ENCODE assay signal across 10 mouse cellular contexts in genomic region chr3:149111529-149112439, GRCm38 (mm10).
DNase-seq lines count a peak whose midpoint lies in the region; ATAC-seq and TF ChIP-seq lines count a peak whose summit lies in the region.
"Had no signal": no experiment of that assay in that cellular context is flagged by ENCODE, and none has a peak within 500 bp of the region (broad histone marks: within the 10 kb centered on the region; RNA-seq: fewer than 3 reads in every experiment).

No protein-coding gene starts in this region.

- WGBS in heart, embryonic 10.5 days, result 21% methylated on average over 19 of the region's 19 CpGs
- 40% methylated on average over 19 of the region's 19 CpGs for WGBS in intestine, postnatal 0 days

- in situ Hi-C loops in ES-E14 (cut with MboI; ENCODE audit: low sequenced_read_pairs in 2 of 2, unreplicated experiment in 2 of 2), result no loop called here

- H3K27me3 ChIP-seq in heart, embryonic 10.5 days (ENCODE audit: insufficient read depth, poor library complexity, severe bottlenecking), result peaks cover 5% of the 10 kb centered on the region; the same call in 1 of the 2 replicates
- no peaks in the 10 kb centered on the region for H3K27me3 ChIP-seq in intestine, postnatal 0 days (replicated peaks; ENCODE audit: control insufficient read depth, insufficient read depth, low read length)

- H3K9ac ChIP-seq in ES-E14 (ENCODE audit: insufficient read depth, low read depth, low read length, poor library complexity, severe bottlenecking), result no peak overlapping the region
- H3K9ac ChIP-seq in intestine, postnatal 0 days (ENCODE audit: low read depth, low read length), result no peak overlapping the region
- H3K9ac ChIP-seq: liver, embryonic 14.5 days had no signal

- TF ChIP-seq CTCF in intestine, postnatal 0 days (IDR thresholded peaks at IDR 0.05; ENCODE audit: low read depth), result no peak

- no peaks in the 10 kb centered on the region for H3K9me3 ChIP-seq in heart, embryonic 10.5 days
- no peaks in the 10 kb centered on the region for H3K9me3 ChIP-seq in ES-E14 (ENCODE audit: control insufficient read depth, insufficient read depth, low read depth, low read length)
- H3K9me3 ChIP-seq in intestine, postnatal 0 days (ENCODE audit: control insufficient read depth), result no peaks in the 10 kb centered on the region

- no peak for DNase-seq in heart, embryonic 10.5 days (ENCODE audit: low spot score)
- DNase-seq in heart, adult 8-10 months (ENCODE audit: low spot score), result no peak
- DNase-seq in ES-E14 (ENCODE audit: low read depth, low spot score), result no peak
- no peak for DNase-seq in cerebellum, adult 18-20 months
- no peak for DNase-seq in Muller cell, postnatal 12 days (ENCODE audit: inconsistent ontology term)

- H3K4me1 ChIP-seq in heart, embryonic 10.5 days, result peaks cover 41% of the 10 kb centered on the region
- peaks cover 2 to 22% of the 10 kb centered on the region in 2 experiments; a peak in 3 of 4 replicates for H3K4me1 ChIP-seq in ES-E14 (ENCODE audit: control insufficient read depth in 2 of 2, insufficient read depth in 2 of 2, low read length in 2 of 2, poor library complexity in 1 of 2)
- no peaks in the 10 kb centered on the region for H3K4me1 ChIP-seq in intestine, postnatal 0 days (replicated peaks; ENCODE audit: control insufficient read depth, insufficient read depth, low read length)

- peak overlapping the region; percentile 36; the same call in 1 of the 2 replicates for H3K27ac ChIP-seq in heart, embryonic 10.5 days
- no peak overlapping the region for H3K27ac ChIP-seq in ES-E14 (ENCODE audit: insufficient read depth, low read depth, low read length, poor library complexity, severe bottlenecking)
- peak overlapping the region; percentile 82 for H3K27ac ChIP-seq in intestine, postnatal 0 days (ENCODE audit: low read depth, low read length)
- H3K27ac ChIP-seq: liver, embryonic 14.5 days had no signal

- peak overlapping the region; percentile 22; the same call in 1 of the 2 replicates for H3K4me3 ChIP-seq in heart, embryonic 10.5 days
- no peak overlapping the region for H3K4me3 ChIP-seq in ES-E14 (ENCODE audit: insufficient read depth in 1 of 2, low read depth in 1 of 2, low read length in 2 of 2, poor library complexity in 1 of 2, severe bottlenecking in 1 of 2)
- H3K4me3 ChIP-seq in intestine, postnatal 0 days (ENCODE audit: low read depth, low read length), result no peak overlapping the region

- H3K4me2 ChIP-seq in intestine, postnatal 0 days (replicated peaks; ENCODE audit: low read depth), result peak overlapping the region; percentile 49

- no peaks in the 10 kb centered on the region for H3K36me3 ChIP-seq in heart, embryonic 10.5 days
- H3K36me3 ChIP-seq in ES-E14 (ENCODE audit: control insufficient read depth, insufficient read depth, low read length, poor library complexity, severe bottlenecking), result no peaks in the 10 kb centered on the region
- H3K36me3 ChIP-seq in intestine, postnatal 0 days (ENCODE audit: control insufficient read depth, insufficient read depth), result no peaks in the 10 kb centered on the region

- peak; percentile 95 for ATAC-seq in intestine, postnatal 0 days
- ATAC-seq in megakaryocyte-erythroid progenitor cell, adult 5-6 weeks (replicated peaks; ENCODE audit: low FRiP score, low TSS enrichment, poor library complexity, severe bottlenecking), result peak; percentile 87
- ATAC-seq in activated CD4-positive, CD25-positive, alpha-beta regulatory T cell, adult 4 months, result no peak
- ATAC-seq: hindbrain, embryonic 16.5 days had no signal

TF ChIP-seq in ES-E14, 5 proteins besides CTCF, POLR2A, EP300 and RAD21:
- TF ChIP-seq CHD2 (IDR thresholded peaks at IDR 0.05; ENCODE audit: low read depth, low read length) (no peak), MAFK (IDR thresholded peaks at IDR 0.05; ENCODE audit: insufficient read depth, low read depth, low read length) (peak; percentile 38; the same call in 1 of the 2 replicates), HCFC1 (IDR thresholded peaks at IDR 0.05; ENCODE audit: borderline replicate concordance, insufficient read depth, low read length) (no peak), ZNF384 (IDR thresholded peaks at IDR 0.05; ENCODE audit: low read depth, low read length) (no peak), ZC3H11A (IDR thresholded peaks at IDR 0.05; ENCODE audit: borderline replicate concordance, low read depth, low read length) (no peak)
